Mouse (Mus musculus) megakaryocyte, adult 5-6 weeks (primary cell): ENCODE data around the gene Col8a2. TPM values are rescaled to one million over a fixed set of nuclear protein-coding genes. Genes with fewer than 3 reads are reported as not detected.

Experiments
- ATAC-seq: 2 replicates; pipeline ENCODE4 v1.8.0; 2016; ENCODE audit warnings: mild to moderate bottlenecking, inconsistent platforms; ENCODE audit not compliant: poor library complexity, severe bottlenecking
- total RNA-seq, 2 experiments: library from RNA; stranded (forward) in 1 of 2; stranded (reverse) in 1 of 2; fragments of 153-499, 151-499 nt in 1 of 2; fragments of 221-1000, 200-1000 nt in 1 of 2; gene quantifications; 2 replicates each; pipeline versions ENCODE4 v1.2.3 to v1.2.4; 2015 to 2017

Col8a2 gene
- total RNA-seq, 2 experiments from 2014 or later, result not detected

DNA sequence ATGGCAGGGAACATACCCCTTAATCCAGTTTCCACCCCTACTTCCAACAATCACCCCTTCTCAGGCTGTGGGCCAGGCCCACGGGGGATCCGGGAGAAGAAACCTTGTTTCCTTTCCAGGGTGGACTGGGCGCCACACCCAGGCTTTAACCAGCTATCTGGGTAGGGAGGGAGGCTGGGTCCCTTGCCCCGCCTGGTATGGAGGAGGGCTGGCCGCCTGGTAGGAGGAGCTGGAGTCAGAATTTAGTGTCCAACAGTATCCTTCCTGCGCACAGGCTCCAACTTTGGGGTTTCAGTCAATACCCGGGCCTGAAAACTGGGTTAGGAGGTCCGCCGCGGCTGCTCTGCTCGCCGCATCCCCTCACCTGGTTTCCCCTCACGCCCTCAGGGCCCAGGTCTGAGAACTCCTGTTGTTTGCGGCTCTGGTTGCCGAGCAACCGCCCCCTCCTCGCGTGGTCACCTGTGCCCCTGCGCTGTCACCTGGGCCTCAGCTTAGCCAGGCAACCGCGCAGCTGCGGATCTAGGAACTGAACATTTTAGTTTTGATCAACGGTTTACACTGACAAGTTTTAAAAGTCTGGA lies 38.8 kb downstream of the Col8a2 start, which contains the start of gene Tekt2:
Gene Tekt2, minus strand, starts transcription at position 408 of the 581 bp plus-strand sequence.
- ATAC-seq, result no peak

DNA sequence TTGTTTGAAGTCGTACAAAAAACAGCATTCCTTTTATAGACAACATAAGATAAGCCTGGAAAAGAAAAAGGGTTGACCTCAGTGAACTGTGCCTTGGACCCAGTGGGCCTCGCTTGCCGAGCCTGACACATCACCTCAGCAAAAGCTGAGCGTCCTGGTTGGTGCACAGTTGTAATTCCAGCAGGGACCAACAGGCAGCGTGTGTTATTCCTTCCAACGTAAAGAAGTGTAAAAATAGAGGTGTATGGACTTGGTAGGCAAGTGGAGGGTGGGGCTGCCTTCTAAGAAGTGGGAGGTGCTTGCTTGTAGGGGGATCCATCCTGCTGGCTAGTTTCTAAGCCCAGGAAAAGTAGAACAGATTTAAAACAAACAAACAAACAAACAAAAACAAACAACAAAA lies 39.4 kb downstream of the Col8a2 start:
- ATAC-seq, result no peak

DNA sequence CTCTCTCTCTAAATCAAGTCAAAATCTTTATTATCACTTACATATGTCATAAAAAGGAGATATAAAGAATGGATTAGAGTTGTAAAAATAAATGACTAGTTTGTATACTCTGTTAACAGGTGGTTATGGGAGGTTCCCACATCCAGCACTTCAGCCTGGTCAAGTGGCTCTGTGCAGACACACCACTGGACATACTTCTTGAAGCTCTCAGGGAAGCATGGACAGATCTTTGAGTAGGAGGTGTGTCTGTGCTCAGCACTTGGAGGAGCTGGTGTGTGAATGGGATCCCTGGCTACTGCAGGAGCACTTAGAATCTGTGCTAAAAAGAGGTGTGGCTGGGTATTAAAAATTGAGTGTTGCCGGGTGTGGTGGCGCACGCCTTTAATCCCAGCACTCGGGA lies 43.7 kb downstream of the Col8a2 start:
- no peak for ATAC-seq

DNA sequence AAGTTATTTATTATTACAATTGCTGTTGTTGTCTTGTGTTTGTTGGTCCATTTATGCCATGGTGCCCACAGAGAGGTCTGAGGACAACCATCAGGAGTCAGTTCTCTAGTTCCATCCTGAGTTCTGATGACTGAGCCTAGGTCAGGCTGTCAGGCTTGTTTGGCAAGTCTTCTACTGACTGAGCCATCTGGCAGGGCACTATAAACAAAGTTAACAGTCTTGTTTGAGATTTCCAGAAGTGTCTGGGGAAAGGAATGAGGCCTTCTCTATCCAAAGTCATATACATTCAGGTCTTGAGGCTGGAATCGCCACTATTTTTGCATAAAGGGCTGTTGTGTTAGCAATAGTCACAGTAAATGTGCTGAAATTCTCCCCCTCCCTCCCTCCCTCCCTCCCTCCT lies 45.2 kb downstream of the Col8a2 start:
- ATAC-seq, result no peak

DNA sequence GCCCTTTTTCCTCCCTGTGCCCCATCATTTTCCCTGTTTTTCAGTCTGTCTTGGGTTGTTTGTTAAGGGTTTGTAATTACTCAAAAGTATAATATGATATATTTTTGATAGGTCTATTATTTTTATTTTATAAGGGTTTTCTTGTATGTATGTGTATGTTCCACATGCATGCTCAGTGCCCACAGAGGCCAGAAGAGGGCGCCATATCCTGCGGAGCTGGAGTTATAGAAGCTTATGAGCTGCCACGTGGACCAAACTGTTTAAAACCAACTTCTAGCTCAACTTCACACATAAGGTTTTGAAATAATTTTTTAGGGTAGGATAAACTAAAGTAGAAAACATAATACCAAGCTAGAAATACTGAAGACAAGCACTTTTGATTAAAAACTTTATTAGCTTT lies 45.8 kb downstream of the Col8a2 start:
- no peak for ATAC-seq

DNA sequence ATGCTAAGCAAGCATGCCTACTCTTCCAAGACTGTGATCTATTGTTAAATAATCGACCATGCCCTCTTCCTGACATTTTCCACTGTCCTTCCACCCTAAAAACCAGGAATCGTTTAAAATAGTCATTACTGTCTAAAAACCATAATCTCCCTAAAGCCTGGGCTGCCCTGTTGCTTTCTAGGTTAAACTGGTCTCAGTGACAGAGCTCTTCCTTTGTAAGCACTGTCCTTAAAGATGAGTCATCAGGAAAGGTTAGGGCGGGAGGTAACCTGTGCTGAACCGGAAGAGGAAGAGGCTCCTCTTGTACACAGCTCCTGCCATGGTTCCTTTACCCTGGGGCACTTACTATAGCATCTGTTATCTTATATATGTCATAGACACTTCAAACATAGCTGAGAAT lies 52.9 kb downstream of the Col8a2 start:
- ATAC-seq, result no peak

DNA sequence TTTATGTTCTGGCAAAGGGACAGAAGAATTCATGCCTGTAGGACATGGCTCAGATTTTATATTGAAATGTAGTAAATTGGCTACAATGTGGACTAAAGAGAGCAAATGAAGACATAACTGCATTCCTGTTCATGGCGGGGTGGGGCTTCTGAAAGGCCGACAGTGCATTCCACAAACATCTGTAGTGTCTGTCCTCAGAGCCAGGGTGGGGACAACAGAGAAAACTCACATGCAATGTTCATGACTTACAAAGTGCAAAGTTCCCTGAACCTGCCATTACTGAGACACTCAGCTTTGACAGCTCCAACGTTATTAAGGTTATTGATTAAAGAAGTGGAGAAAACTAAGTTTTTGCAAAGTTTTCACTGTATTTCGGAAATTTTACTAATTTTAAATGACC lies 56.9 kb downstream of the Col8a2 start:
- ATAC-seq, result no peak

DNA sequence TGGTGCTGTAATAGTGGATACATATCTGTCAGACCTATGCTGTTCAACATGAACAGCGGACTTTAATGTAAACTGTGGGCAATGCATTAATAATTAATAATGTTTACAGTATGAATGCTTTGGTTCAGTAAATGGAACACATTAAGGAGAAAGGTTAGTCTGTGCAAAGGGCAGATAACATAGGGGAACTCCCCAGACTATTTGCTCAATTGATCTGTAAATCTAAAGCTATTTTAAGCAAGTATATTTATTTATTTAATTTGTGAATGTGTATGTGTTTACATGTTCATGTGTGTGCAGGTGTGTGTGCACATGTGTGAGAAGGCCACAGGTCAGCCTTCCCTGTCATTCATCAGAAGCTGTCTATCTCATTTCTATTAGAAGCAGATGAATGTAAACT lies 73.5 kb downstream of the Col8a2 start:
- no peak for ATAC-seq

Other genes starting within 250 kb of the Col8a2 start
- 120 and 147 TPM in 2 replicates for gene Mrps15, start 239.9 kb upstream of the Col8a2 start, total RNA-seq (2015)
- gene Mrps15, start 239.9 kb upstream of the Col8a2 start, total RNA-seq (2017), result 64.5 and 68.3 TPM in 2 replicates
- gene Oscp1, start 228.2 kb upstream of the Col8a2 start, total RNA-seq (2015), result 0.75 and 0.83 TPM in 2 replicates
- gene Oscp1, start 228.2 kb upstream of the Col8a2 start, total RNA-seq (2017), result 4.0 and 5.7 TPM in 2 replicates
- 47.3 and 54.9 TPM in 2 replicates for gene Lsm10, start 190.2 kb upstream of the Col8a2 start, total RNA-seq (2015)
- gene Lsm10, start 190.2 kb upstream of the Col8a2 start, total RNA-seq (2017), result 19.3 and 21.7 TPM in 2 replicates
- gene Stk40, start 182.8 kb upstream of the Col8a2 start, total RNA-seq (2015), result 20.8 and 21.4 TPM in 2 replicates
- 22.5 and 32.8 TPM in 2 replicates for gene Stk40, start 182.8 kb upstream of the Col8a2 start, total RNA-seq (2017)
- 0.82 and 1.1 TPM in 2 replicates for gene Eva1b, start 139.0 kb upstream of the Col8a2 start, total RNA-seq (2015)
- gene Eva1b, start 139.0 kb upstream of the Col8a2 start, total RNA-seq (2017), result 0.24 and 1.3 TPM in 2 replicates
- gene Sh3d21, start 123.3 kb upstream of the Col8a2 start, total RNA-seq (2015), result not detected in 2 replicates
- gene Sh3d21, start 123.3 kb upstream of the Col8a2 start, total RNA-seq (2017), result 0.12 TPM in 1 of 2 replicates, not detected in the other
- 115 and 119 TPM in 2 replicates for gene Thrap3, start 84.0 kb upstream of the Col8a2 start, total RNA-seq (2015)
- 248 and 291 TPM in 2 replicates for gene Thrap3, start 84.0 kb upstream of the Col8a2 start, total RNA-seq (2017)
- gene Map7d1, start 30.4 kb upstream of the Col8a2 start, total RNA-seq (2015), result 43.9 and 45.9 TPM in 2 replicates
- gene Map7d1, start 30.4 kb upstream of the Col8a2 start, total RNA-seq (2017), result 60.7 and 71.3 TPM in 2 replicates
- gene Trappc3, start 24.5 kb upstream of the Col8a2 start, total RNA-seq (2015), result 30.1 and 40.9 TPM in 2 replicates
- gene Trappc3, start 24.5 kb upstream of the Col8a2 start, total RNA-seq (2017), result 56.3 and 58.6 TPM in 2 replicates
- gene Adprhl2, start 34.9 kb downstream of the Col8a2 start, total RNA-seq (2015), result 5.6 and 8.2 TPM in 2 replicates
- gene Adprhl2, start 34.9 kb downstream of the Col8a2 start, total RNA-seq (2017), result 10.7 and 21.7 TPM in 2 replicates
- gene Tekt2, start 38.9 kb downstream of the Col8a2 start, total RNA-seq (2015), result 0.38 TPM in 1 of 2 replicates, not detected in the other
- gene Tekt2, start 38.9 kb downstream of the Col8a2 start, total RNA-seq (2017), result not detected in 2 replicates
- 10.0 and 11.2 TPM in 2 replicates for gene Ago3, start 142.8 kb downstream of the Col8a2 start, total RNA-seq (2015)
- gene Ago3, start 142.8 kb downstream of the Col8a2 start, total RNA-seq (2017), result 6.1 and 8.4 TPM in 2 replicates
- gene Ago1, start 181.8 kb downstream of the Col8a2 start, total RNA-seq (2015), result 7.7 and 9.4 TPM in 2 replicates
- gene Ago1, start 181.8 kb downstream of the Col8a2 start, total RNA-seq (2017), result 10.7 and 11.4 TPM in 2 replicates
- gene Ago4, start 246.7 kb downstream of the Col8a2 start, total RNA-seq (2015), result 2.9 and 4.0 TPM in 2 replicates
- gene Ago4, start 246.7 kb downstream of the Col8a2 start, total RNA-seq (2017), result 5.3 and 6.2 TPM in 2 replicates